Mouse (Mus musculus) right cerebral cortex, adult 18-20 months (tissue): ENCODE measurements at regions not wholly inside any gene's neighbourhood (a gene's known extent, or its start where the extent isn't known, plus 50 kb on each side); places are given as distances from the start of the nearest gene placed in this dataset.
A peak's percentile ranks its signal among the peaks of the same experiment; 100 is the strongest.

ENCODE experiments used
- DNase-seq: peaks from one replicate; pipeline ENCODE4 v3.0.0; 2022; ENCODE audit warnings: mixed read lengths

GRCm38 (mm10) chr4:125941266-125941665 is 83.1 kb upstream of the Csf3r start:
- DNase-seq = no peak

GRCm38 (mm10) chr4:125941916-125942315 is 82.4 kb upstream of the Csf3r start:
- peak; percentile 59 for DNase-seq

- DNase-seq = no peak
Observed at GRCm38 (mm10) chr4:125945062-125945461, 79.3 kb upstream of the Csf3r start.

GRCm38 (mm10) chr4:125959426-125959825 is 64.9 kb upstream of the Csf3r start:
- no peak for DNase-seq

- DNase-seq = no peak
Observed at GRCm38 (mm10) chr4:125960704-125961279, 63.6 kb upstream of the Csf3r start.

- DNase-seq = peak; percentile 67
Observed at GRCm38 (mm10) chr4:125962677-125963076, 61.7 kb upstream of the Csf3r start.
